Mouse (Mus musculus) neural tube, embryonic 11.5 days (tissue): ENCODE results near the gene Lrrc9. TPM values are rescaled to one million over a fixed set of nuclear protein-coding genes. Genes with fewer than 3 reads are reported as not detected.
A peak's percentile ranks its signal among the peaks of the same experiment; 100 is the strongest.

Experiments
- ATAC-seq: fragments of 200-750 bp; cut with Nextera tagmentation; 2 replicates; pipeline ENCODE4 v1.8.0; 2017; ENCODE audit warnings: moderate number of reproducible peaks, mild to moderate bottlenecking, moderate TSS enrichment, moderate library complexity; ENCODE audit not compliant: insufficient read depth, low FRiP score, low TSS enrichment
- DNase-seq: peaks from one replicate; pipeline ENCODE4 v3.0.0-alpha.2; 2015; ENCODE audit warnings: low spot score
- H3K27ac ChIP-seq: fragments of 300-500 bp; sonication (generic); 2 replicates; pipeline ENCODE4 v1.5.1; 2014; ENCODE audit warnings: low read depth, mild to moderate bottlenecking, low read length
- H3K27me3 ChIP-seq: fragments of 300-500 bp; sonication (generic); 2 replicates; pipeline ENCODE4 v1.6.1; 2014; ENCODE audit warnings: mild to moderate bottlenecking, low read length, mixed read lengths; ENCODE audit not compliant: control insufficient read depth, insufficient read depth
- H3K36me3 ChIP-seq: fragments of 300-500 bp; sonication (generic); 2 replicates; pipeline ENCODE4 v1.6.1; 2014; ENCODE audit warnings: mild to moderate bottlenecking, low read length, moderate library complexity, mixed read lengths; ENCODE audit not compliant: control insufficient read depth, insufficient read depth
- H3K4me1 ChIP-seq: fragments of 300-500 bp; sonication (generic); 2 replicates; pipeline ENCODE4 v1.6.1; 2014; ENCODE audit warnings: low read length, mixed read lengths; ENCODE audit not compliant: control insufficient read depth, insufficient read depth
- H3K4me2 ChIP-seq: fragments of 300-500 bp; sonication (generic); 2 replicates; pipeline ENCODE4 v1.6.1; 2014; ENCODE audit warnings: low read depth, mild to moderate bottlenecking, moderate library complexity
- H3K4me3 ChIP-seq: fragments of 300-500 bp; sonication (generic); 2 replicates; pipeline ENCODE4 v1.5.1; 2014; ENCODE audit warnings: low read depth, low read length
- H3K9ac ChIP-seq: fragments of 300-500 bp; sonication (generic); 2 replicates; pipeline ENCODE4 v1.6.1; 2014; ENCODE audit warnings: mild to moderate bottlenecking, low read length
- H3K9me3 ChIP-seq: fragments of 300-500 bp; sonication (generic); 2 replicates; pipeline ENCODE4 v1.6.1; 2016; ENCODE audit warnings: low read length; ENCODE audit not compliant: control insufficient read depth
- WGBS: fragments of 180-500 bp; shearing (Covaris S2); extraction: QIAGEN DNeasy Blood & Tissue Kit; methylation state at CpG from one replicate; pipeline ENCODE4 v1.1.7; 2014; 5-methylcytosine and 5-hydroxymethylcytosine counted together
- polyA plus RNA-seq: library from polyadenylated mRNA; unstranded; fragments of >200 nt; fragmentation: Nextera tagmentation; extraction: Ambion mirVana; gene quantifications from 2 replicates; pipeline ENCODE4 v1.2.1, GENCODE M21; 2014

Gene Lrrc9
- polyA plus RNA-seq, 1 experiment from 2014 or later: 2.7 TPM

DNA sequence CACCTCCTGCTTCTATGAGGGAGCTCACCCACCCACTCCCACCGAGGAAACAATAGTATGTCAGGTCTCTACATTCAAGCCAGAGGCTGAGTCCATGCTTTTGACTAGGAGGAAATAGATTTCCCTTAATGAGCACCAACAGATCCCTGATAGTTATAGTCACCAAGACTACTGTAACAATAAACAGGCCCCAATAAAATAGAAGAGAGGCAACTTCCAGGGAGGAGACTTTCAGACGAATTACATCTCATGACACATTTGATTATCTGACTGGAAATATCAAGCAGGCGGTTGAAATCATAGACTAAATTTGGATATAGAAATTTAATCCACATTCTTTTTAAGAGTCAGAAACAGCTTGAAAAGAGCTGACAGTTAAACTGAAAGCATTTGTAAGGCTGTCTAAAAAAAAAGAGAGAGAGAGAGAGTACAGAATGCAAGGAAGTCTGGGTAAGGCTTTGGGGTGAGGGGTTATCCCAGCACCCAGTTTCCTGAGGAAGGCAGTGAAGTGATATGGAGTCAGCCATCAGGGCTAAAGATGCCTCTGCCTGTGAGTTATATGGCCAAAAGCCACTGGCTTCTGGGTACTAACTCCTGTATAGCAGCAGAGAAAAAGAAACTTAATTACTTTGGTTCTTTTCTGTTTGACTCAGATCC, 49.5 kb downstream of the Lrrc9 start:
- ATAC-seq (no peak), DNase-seq (no peak)
- Histone ChIP-seq H3K9me3 (no peaks in the 10 kb centered on the region), H3K9ac (no peak overlapping the region), H3K4me1 (no peaks in the 10 kb centered on the region), H3K36me3 (no peaks in the 10 kb centered on the region), H3K4me3 (no peak overlapping the region), H3K4me2 (no peak overlapping the region), H3K27me3 (no peaks in the 10 kb centered on the region), H3K27ac (no peak overlapping the region)
- WGBS: 70% methylated on average over 3 of the region's 3 CpGs

DNA sequence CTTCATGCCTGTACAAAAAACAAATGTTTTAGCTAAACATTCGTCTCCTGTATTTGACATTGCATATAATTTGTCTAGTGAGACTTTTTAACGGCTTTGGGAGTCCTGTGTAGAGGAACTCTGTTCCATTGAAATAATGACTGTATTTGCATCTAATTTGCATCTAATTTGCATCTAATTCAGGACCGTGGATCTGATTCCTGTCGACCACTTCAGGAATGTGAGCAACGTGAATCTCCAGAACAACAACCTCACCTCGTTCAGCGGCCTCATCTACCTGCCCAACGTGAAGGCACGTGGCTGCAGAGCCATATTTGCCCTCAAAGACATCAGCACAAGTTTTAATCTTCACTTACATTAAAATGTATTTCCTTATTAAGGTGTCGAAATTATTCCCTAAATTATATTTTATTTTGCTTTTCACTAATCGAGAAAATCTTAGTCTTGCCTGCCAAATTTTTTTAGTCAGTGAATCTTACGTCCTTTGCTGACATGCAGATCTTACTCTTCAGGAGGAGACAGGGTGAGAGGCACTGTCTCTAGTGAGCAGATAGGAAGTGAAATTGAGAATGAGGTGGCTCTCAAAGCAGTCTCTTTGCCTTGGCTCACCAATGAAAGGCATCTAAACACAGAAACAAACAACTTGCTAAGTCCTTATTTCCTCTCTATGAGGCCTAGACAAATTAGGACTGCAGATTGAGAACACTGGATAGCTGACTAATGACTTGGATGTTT, 55.4 kb downstream of the Lrrc9 start:
- H3K4me1 ChIP-seq: no peaks in the 10 kb centered on the region
- ATAC-seq (peak; percentile 63; the same call in 1 of the 2 replicates), DNase-seq (no peak)
- no peak overlapping the region for H3K4me3 ChIP-seq
- H3K4me2 ChIP-seq: no peak overlapping the region
- 65% methylated on average over 12 of the region's 12 CpGs for WGBS
- no peaks in the 10 kb centered on the region for H3K27me3 ChIP-seq
- no peak overlapping the region for H3K27ac ChIP-seq
- H3K36me3 ChIP-seq: no peaks in the 10 kb centered on the region
- H3K9ac ChIP-seq: no peak overlapping the region
- H3K9me3 ChIP-seq: no peaks in the 10 kb centered on the region

DNA sequence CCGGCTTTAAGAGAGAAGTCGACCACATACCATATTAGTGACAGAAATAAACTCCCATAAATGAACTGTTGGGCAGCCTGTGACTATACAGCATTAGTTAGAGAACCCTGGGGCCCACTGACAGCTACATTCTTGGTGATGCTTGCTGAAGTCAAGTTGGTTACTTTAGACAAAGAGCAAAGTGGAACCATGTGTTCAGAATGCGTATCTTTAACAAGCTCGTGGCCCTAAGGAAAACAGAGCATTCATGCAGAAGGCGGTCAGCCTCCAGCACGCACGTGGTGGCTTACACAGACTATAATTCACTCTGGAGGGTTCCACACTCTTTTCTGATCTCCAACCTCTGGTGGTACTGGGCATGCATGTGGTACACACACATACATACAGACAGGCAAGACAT, 67.9 kb downstream of the Lrrc9 start:
- no peak for ATAC-seq

DNA sequence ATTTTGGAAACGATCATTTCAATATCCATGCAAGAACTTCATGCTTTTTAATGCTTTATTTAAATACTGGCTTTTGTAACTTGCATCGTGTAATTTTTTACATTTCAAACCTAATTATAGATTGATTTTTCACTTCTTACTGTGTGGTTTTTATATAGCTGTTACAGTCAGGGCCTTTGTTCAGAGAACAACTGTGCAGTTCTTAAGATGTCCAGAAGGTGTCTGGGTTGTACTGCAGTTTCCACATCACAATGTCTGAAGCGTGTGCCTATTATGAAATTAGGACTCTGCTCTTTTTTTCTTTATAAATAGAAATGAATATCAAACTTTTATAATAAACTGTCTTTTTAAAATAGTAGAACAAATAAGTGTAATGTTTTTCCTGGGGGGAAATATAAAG, 73.8 kb downstream of the Lrrc9 start:
- H3K9ac ChIP-seq: no peak overlapping the region
- WGBS: 77% methylated on average over 3 of the region's 3 CpGs
- no peak overlapping the region for H3K27ac ChIP-seq
- no peak for DNase-seq
- no peaks in the 10 kb centered on the region for H3K9me3 ChIP-seq
- ATAC-seq: no peak
- H3K4me2 ChIP-seq: no peak overlapping the region
- H3K27me3 ChIP-seq: no peaks in the 10 kb centered on the region
- 0 out of 2 replicates have a peak, but pooled peaks cover 2% of the 10 kb centered on the region for H3K4me1 ChIP-seq
- no peak overlapping the region for H3K4me3 ChIP-seq
- no peaks in the 10 kb centered on the region for H3K36me3 ChIP-seq

More for the DNA sequence above, 67.9 kb downstream of the Lrrc9 start:
- H3K4me3 ChIP-seq: no peak overlapping the region
- no peaks in the 10 kb centered on the region for H3K27me3 ChIP-seq
- no peak overlapping the region for H3K9ac ChIP-seq
- no peak overlapping the region for H3K4me2 ChIP-seq
- no peak overlapping the region for H3K27ac ChIP-seq
- no peaks in the 10 kb centered on the region for H3K36me3 ChIP-seq
- H3K9me3 ChIP-seq: no peaks in the 10 kb centered on the region
- DNase-seq: no peak
- 61% methylated on average over 7 of the region's 7 CpGs for WGBS
- H3K4me1 ChIP-seq: no peaks in the 10 kb centered on the region

DNA sequence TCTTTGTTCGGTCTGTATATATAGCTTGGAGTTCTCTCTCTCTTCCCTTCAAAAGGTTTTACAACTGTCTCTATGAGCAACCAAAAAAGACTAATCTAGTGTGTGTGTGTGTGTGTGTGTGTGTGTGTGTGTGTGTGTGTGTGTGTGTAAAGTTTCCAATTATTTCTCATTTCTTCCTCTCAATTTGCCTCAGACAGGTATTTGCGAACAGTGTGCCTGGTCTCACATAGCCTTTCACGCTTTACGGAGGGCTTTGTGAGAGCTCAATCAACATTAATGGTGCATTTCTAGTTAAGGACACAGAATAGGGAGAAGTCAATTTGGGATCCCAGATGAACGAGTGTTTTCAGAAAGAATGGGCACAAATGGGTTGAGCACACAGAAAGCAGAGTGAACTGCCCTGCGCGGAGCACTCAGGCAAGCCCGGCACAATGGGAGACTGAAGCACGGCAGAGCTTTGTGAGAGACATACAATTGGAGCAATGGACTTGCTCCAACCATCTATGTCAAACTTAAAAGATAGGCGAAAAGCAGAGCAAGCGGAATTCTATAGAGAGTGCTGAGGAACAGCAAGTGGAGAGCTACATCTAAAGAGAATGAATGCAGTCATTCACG, 76.6 kb downstream of the Lrrc9 start:
- WGBS: 45% methylated on average over 12 of the region's 12 CpGs
- peak; percentile 26 for DNase-seq
- Histone ChIP-seq H3K4me2 (peak overlapping the region; percentile 20), H3K4me1 (0 out of 2 replicates have a peak, but pooled peaks cover 2% of the 10 kb centered on the region), H3K27ac (no peak overlapping the region), H3K27me3 (no peaks in the 10 kb centered on the region), H3K9me3 (no peaks in the 10 kb centered on the region), H3K9ac (no peak overlapping the region), H3K4me3 (no peak overlapping the region), H3K36me3 (no peaks in the 10 kb centered on the region)
- no peak; the same call in 1 of the 2 replicates for ATAC-seq

DNA sequence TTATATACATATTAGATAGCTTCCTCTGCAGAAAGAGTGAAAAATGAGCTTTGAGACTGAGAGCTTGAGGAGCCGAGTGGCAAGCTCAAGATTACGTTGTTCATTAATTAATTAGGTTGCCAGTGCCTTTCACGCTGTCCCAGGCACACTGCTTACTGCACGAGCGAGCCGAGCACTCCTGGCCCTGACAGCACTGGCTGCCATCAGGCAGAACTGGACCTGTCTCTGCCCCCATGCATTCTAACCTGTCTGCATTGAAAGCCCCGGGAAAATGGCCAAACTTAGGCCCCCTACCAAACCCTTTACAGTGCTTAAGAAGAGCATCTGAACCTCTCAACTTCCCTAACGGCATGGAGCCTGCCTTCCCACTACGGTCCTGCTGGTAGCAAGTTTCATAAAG, 77.7 kb downstream of the Lrrc9 start:
- Histone ChIP-seq H3K9ac (no peak overlapping the region), H3K9me3 (no peaks in the 10 kb centered on the region), H3K27me3 (no peaks in the 10 kb centered on the region), H3K4me2 (no peak overlapping the region), H3K27ac (no peak overlapping the region), H3K4me1 (0 out of 2 replicates have a peak, but pooled peaks cover 2% of the 10 kb centered on the region), H3K36me3 (no peaks in the 10 kb centered on the region), H3K4me3 (no peak overlapping the region)
- ATAC-seq (no peak), DNase-seq (no peak)
- 61% methylated on average over 9 of the region's 9 CpGs for WGBS

DNA sequence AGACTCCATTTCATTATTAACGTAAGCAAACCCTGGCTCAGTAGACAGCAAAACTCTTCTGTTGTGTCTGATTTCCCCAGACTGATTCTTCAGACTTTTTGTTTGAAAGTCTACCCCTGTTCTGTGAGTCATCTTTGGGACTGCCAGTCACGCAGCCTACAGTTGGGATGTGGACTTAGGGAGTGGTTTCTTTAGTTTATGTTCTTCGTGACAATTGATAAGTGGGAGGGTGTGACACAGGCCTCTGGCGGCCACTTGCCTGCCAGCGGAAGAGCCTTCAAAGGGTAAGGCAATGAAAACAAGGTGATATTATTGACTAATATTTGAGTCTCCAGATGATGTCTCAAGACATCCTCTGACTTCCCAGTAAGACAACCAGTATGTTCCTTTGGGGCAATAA, 78.2 kb downstream of the Lrrc9 start:
- 79% methylated on average over 5 of the region's 5 CpGs for WGBS
- ATAC-seq: no peak
- H3K9ac ChIP-seq: no peak overlapping the region
- no peaks in the 10 kb centered on the region for H3K9me3 ChIP-seq
- DNase-seq: no peak
- H3K27me3 ChIP-seq: no peaks in the 10 kb centered on the region
- no peak overlapping the region for H3K4me2 ChIP-seq
- no peak overlapping the region for H3K4me3 ChIP-seq
- no peaks in the 10 kb centered on the region for H3K36me3 ChIP-seq
- H3K4me1 ChIP-seq: 0 out of 2 replicates have a peak, but pooled peaks cover 2% of the 10 kb centered on the region
- no peak overlapping the region for H3K27ac ChIP-seq

DNA sequence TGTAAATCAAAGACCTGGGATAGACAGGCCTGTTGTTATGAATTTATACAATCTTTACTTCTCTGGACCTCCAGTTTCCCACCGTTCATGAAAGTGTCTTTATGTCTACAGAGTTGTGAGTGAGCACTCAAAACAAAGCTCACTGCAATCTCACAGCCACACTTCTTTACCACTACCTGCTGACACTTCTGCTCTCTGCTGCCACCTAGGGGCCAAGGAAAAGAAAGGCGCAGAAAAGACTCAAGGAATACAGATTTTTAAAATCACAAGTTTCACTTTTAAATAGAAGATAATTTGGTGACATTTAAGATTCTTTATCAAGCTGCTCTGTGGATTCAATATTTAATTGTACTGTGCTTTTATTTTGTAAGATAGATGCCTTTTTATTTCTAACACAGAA, 79.0 kb downstream of the Lrrc9 start:
- H3K36me3 ChIP-seq: no peaks in the 10 kb centered on the region
- H3K27me3 ChIP-seq: no peaks in the 10 kb centered on the region
- no peaks in the 10 kb centered on the region for H3K9me3 ChIP-seq
- DNase-seq: peak; percentile 75
- no peak overlapping the region for H3K27ac ChIP-seq
- 5% methylated on average over 2 of the region's 2 CpGs for WGBS
- H3K4me1 ChIP-seq: 0 out of 2 replicates have a peak, but pooled peaks cover 2% of the 10 kb centered on the region
- no peak overlapping the region for H3K4me3 ChIP-seq
- no peak for ATAC-seq
- H3K4me2 ChIP-seq: no peak overlapping the region
- no peak overlapping the region for H3K9ac ChIP-seq
